Mouse (Mus musculus): ENCODE results near the gene Mapre1. TPM values are rescaled to one million over a fixed set of nuclear protein-coding genes. Genes with fewer than 3 reads are reported as not detected.
"Not testable (repeated sequence)": the region's sequence is repeated elsewhere in the genome, so short reads cannot be mapped to it uniquely, and the experiment has no call there.

Gene Mapre1
- total RNA-seq (2021): 10 to 100 TPM; 75.0 to 88.2 TPM

DNA sequence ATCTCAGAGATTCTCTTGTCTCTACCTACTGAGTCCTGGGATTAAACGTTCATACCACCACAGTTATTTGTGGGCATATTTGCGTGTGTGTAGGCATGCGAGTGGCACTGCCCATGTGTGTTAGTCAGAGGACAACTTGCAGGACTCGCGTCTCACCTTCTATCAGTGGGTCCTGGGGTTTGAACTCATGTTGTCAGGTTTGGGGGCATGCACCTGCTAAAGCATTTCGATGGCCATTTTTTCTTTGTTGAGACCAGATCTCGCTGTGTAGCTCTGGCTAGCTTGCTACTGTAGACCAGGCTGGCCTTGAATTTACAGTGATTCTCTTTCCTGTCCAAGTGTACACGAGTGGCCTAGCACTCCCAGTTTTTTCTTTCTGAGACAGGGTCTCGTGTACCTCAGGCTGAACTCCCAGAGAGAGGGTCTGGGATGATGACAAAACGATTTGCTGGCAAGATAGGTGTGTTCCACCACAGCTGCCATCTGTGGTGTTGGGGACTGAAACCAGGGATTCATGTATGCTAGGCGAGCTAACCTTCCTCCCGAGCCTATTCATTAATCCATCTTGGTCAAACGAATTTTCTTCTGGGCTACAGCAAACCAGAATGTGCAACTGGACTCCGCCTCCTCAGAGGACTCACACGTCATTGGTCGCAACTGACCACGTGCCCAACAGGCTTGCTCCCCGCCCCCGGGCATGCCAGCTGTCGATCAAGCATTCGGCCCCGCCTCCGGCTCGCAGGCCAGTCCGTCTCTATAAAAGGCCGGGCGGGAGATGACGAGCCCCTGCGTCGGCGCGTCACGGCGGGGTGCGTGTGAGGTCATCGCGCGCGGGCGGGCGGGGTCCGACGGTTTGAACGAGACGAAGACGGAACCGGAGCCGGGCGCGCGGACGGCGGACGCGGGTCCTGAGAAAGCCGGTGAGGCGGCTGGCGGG lies at the start of gene Mapre1:
Gene Mapre1 (plus strand): TSS at position 775 of the 937 bp plus-strand sequence.
- intact Hi-C loops (cut with DNase I): no loop called here
- DNase-seq (ENCODE audit: low spot score in 2 of 2): peak; percentile 100

DNA sequence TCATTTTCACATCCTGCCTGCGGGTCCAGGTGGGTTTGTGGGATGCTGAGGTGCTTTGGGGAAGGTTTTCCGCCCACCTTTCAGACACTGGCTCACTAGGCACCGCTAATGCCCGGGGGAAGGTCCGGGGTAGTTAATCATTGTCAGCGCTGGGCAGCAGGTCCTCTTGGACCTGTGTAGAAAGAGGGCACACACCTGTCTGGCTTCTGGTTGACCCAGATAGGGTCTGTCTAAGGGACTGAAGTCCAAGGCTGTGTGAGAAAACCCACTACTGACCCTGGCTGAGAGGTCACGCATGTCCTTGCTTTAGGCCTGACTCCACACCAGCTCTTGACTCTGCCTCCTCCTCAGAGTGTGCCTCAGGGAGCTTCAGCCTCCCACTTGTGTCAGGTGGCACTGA lies 47.7 kb upstream of the Mapre1 start:
- DNase-seq (ENCODE audit: low spot score in 2 of 2): not testable (repeated sequence)

DNA sequence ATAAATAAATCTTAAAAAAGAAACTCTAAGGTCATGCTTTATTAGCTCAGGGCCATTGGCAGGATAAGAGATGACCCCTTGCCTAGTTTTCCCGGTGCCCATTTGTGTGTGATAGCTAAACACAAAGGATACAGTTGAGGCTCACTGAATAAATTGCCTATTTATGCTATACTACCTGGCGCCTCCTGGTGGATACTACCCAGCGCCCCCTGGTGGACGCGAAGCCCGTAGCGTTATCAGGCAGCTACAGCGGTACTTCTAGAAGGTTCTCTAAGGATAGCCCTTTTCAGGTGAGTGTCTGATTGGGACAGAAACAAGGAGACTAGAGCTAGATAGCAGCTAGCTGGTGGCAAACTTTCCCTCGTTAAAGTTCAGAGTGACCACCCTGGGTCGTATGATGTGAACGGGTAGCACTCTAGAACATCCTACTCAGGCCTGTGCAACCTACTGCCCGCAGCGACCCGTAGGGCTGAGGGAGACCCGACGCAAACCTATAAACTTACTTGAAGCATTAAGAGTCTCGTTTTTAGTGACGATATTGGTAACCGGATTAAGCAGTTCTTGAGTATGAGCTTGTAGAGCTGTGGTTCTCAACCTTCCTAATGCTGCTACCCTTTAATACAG lies 46.5 kb upstream of the Mapre1 start:
- peak in 1 of 2 experiments; percentile 11 for DNase-seq (ENCODE audit: low spot score in 2 of 2)
- intact Hi-C loops (cut with DNase I): no loop called here

More for the DNA sequence above, 47.7 kb upstream of the Mapre1 start:
- intact Hi-C loops (cut with DNase I): not testable (repeated sequence)

GRCm38 (mm10) chr2:153696352-153696751 lies 44.7 kb upstream of the Mapre1 start, which contains the start of gene Dnmt3c:
TSS of gene Dnmt3c (plus strand) at chr2:153696652.
- DNase-seq (ENCODE audit: low spot score in 2 of 2): no peak
- intact Hi-C loops (cut with DNase I): no loop called here

DNA sequence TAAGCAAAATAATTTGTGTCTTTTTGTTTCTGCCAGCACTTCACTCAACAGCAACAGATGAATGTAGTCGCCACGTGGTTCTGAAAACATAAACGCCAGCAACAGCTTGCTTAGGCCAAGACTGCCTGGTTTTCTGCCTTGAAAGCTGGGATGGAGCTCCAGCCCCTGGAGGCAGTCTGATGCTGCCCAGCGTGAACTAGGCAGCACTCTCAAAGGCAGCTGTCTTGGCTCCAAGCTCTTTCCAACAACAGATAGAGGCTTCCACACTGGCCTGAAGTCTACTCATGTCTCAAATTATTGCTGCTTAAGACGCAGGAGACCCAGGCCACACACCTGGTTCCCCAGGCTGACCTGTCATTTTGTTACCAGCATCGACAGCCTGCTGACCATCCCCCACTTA lies 37.7 kb upstream of the Mapre1 start:
- intact Hi-C loops (cut with DNase I): no loop called here
- DNase-seq (ENCODE audit: low spot score in 2 of 2): no peak

GRCm38 (mm10) chr2:153710701-153711330 lies 30.3 kb upstream of the Mapre1 start:
- intact Hi-C loops (cut with DNase I): loop anchor here (10.0 kb wide), 2 partner anchors 64 to 134 kb away; partner anchors contain the start of gene Efcab8
- DNase-seq (ENCODE audit: low spot score in 2 of 2): no peak

DNA sequence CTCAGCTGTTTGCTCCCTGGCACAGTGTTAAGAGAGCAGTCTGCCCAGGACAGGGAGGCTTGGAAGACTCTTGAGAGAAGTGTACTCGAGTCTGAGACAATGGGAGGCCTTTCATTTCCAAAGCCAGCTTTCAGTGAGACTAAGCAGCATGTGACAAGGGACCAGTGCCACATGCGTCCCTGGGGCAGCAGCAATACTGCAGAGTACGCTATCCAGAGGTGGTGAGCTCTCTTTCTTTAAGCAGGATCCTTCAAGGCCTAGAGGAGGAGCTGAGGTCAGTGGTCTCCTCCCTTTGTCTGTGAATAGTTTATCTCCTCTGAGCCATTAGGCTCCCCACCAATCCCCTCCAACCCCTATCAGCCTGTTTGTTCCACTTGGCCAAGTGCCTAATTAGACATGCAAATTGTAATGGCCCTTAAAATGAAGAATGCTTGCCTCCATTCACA lies 28.4 kb upstream of the Mapre1 start:
- peak in 1 of 2 experiments; percentile 6 for DNase-seq (ENCODE audit: low spot score in 2 of 2)
- intact Hi-C loops (cut with DNase I): loop anchor here (10.0 kb wide), 2 partner anchors 62 to 132 kb away; partner anchors contain the start of gene Efcab8

DNA sequence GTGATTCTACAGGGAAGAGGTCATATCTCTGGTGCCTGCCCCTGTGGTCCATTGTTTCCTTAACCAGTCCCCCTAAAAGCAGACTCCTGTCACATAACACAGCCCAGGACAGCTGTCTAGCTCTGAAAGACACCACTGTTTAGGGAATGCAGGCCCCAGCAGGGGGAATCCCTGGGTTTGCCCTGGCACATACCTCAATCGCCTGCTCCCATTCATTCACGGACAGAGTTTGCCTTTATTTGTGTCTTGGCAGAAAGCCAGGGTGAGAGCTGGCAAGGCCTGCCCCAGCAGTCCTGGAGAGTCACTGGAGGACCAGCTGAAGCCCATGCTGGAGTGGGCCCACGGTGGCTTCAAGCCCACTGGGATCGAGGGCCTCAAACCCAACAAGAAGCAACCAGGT lies 27.8 kb upstream of the Mapre1 start:
- peak; percentile 47 to 48 for DNase-seq (ENCODE audit: low spot score in 2 of 2)
- intact Hi-C loops (cut with DNase I): loop anchor here (10.0 kb wide), 2 partner anchors 62 to 132 kb away; partner anchors contain the start of gene Efcab8

DNA sequence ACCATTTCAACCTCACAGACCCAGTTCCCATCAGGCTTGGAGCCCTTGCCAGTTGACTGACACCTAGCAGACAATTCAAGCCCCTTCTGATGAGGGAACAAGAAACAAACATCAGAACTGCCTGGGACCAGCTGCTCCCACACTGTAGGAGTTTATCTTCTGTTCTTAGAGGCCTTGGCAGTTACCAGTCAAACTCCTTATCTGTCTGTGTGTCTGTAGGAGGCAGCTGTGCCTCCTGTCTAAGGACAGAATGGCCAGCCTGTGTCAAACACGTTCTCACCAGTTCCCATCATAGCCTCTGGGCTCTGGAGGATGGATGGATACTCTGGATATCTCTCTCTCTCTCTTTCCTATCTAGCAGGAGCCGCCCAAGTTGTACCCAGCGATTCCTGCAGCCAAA lies 23.2 kb upstream of the Mapre1 start:
- DNase-seq (ENCODE audit: low spot score in 2 of 2): not testable (repeated sequence)
- intact Hi-C loops (cut with DNase I): loop anchor here (10.0 kb wide), 2 partner anchors 57 to 127 kb away; partner anchors contain the start of gene Efcab8

DNA sequence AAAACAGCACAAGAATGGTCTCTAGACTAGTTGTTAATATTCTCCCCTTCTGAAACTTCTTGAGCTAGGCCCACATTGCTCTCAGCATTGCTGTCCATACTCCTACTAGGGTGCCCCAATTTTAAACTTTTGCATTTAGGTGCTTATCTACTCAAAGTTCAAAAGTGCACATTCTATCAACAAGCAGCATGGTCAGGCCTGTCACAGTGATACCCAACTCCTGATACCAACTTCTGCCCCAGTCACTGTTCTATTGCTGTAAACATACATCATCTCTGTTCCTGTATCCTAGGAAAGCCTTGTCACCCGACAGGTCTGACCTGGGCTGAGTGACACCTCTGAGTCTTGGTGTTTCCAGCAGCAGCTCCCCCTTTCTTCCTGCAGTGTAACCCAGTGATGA lies 18.0 kb upstream of the Mapre1 start:
- intact Hi-C loops (cut with DNase I): no loop called here
- DNase-seq (ENCODE audit: low spot score in 2 of 2): no peak

DNA sequence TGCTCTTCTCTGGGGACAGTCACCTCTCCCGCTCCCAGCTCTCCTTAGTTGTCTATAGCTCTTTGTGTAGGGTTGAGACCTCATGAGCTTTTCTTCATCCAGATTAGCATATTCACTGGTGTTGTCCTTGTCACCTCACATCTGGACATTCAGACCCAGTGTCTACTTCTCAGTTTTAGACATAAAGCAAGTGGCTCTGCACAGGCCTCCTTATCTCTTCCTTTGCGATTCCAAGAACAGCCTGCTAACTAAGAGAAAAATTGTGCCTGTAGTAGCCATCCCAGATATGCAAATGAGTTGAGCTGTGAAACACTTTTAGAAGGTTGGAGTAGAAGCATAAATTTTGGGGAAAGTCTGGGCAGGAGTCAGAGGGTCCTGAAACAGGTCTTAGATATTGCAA lies 16.6 kb upstream of the Mapre1 start:
- no peak for DNase-seq (ENCODE audit: low spot score in 2 of 2)
- intact Hi-C loops (cut with DNase I): no loop called here

GRCm38 (mm10) chr2:153724871-153725270 lies 16.2 kb upstream of the Mapre1 start:
- DNase-seq (ENCODE audit: low spot score in 2 of 2): no peak
- intact Hi-C loops (cut with DNase I): no loop called here

DNA sequence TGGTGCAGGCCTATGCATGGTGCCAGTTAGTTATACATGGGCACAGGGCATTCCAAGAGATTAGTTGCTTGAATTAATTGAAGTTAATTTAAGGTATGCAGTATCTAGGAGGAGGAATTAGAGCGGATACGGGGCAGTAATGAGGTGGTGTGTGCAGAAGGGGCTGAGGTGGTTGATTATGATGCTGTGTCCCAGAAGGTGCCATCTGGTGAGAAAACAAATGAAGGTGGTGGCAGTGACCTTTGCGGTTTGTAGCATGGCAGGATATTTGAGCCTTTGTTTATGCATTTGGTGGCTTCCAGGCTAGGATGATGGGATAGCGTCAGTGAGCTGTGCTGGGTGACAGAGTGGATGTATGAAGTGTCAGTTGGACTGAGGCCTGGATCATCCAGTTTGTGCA lies 15.8 kb upstream of the Mapre1 start:
- no peak for DNase-seq (ENCODE audit: low spot score in 2 of 2)
- intact Hi-C loops (cut with DNase I): no loop called here

- intact Hi-C loops (cut with DNase I): no loop called here
- no peak for DNase-seq (ENCODE audit: low spot score in 2 of 2)
These were observed 7.0 kb upstream of the Mapre1 start for GRCm38 (mm10) chr2:153734033-153734432.

- no peak for DNase-seq (ENCODE audit: low spot score in 2 of 2)
- intact Hi-C loops (cut with DNase I): no loop called here
These were observed 477 bp downstream of the Mapre1 start for GRCm38 (mm10) chr2:153741437-153742065.

- DNase-seq (ENCODE audit: low spot score in 2 of 2): no peak
- intact Hi-C loops (cut with DNase I): no loop called here
These were observed 6.9 kb downstream of the Mapre1 start for GRCm38 (mm10) chr2:153747994-153748393.

- no peak for DNase-seq (ENCODE audit: low spot score in 2 of 2)
- intact Hi-C loops (cut with DNase I): no loop called here
These were observed 9.3 kb downstream of the Mapre1 start for GRCm38 (mm10) chr2:153750363-153750762.

DNA sequence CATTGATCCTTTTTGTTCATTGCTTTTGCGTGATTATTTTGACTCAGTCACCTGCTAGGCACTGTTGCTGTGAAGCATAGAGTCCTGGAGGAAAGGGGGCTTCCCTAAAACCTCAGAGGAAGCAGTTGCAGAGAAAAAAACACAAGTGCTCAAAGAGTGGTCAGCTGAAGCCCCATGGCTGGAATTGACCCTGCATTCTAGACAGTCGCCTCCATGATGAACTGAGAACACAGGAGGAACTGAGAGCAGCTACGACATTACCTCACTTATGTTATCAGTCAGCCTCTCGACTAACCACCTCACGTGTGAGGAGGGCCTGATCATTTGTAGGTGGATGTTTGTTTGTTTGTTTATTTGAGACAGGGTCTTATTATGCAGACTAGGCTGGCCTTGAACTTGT lies 21.0 kb downstream of the Mapre1 start:
- DNase-seq (ENCODE audit: low spot score in 2 of 2): no peak
- intact Hi-C loops (cut with DNase I): no loop called here

DNA sequence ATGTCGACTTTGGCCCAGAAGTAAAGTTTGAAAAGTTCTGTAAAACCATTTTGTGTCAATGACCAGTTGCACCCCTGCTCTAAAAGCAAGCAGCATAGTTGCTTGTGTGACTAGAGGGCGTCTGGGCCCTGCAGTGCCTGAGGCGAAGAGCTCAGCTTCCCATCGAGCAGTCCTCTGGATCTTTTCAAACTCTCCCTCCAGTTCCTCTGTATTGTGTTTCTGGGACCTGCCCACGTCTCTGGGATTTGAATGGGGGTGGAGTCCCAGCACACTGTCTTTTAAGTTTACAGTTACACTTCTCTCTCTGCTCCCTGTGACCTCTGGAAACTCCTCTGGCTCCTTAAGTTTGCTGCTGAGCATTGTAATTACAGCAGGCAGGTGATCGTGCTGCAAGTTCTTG lies 26.4 kb downstream of the Mapre1 start:
- intact Hi-C loops (cut with DNase I): no loop called here
- DNase-seq (ENCODE audit: low spot score in 2 of 2): no peak

DNA sequence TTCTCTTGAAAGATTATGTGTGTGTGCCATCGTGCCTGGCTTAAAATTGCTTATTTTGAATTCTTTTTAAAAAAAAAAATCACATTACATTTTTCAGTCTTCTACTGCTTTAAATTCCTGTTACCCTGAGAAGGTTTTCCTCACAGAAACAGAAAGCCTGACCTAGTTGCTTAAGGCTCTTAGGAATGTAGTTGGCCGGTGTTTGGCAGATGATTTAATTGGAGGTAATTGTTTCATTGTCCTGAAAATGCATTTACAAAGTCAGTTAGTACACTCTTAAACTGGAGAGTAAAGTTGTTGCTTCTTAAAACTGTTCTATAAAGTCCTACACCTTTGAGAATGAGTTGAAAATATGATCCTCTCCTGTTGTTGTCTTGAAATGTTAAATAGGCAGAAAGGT lies 27.8 kb downstream of the Mapre1 start:
- intact Hi-C loops (cut with DNase I): no loop called here
- DNase-seq (ENCODE audit: low spot score in 2 of 2): no peak

Measured in left cerebral cortex, postnatal 36 days (tissue).